Mouse (Mus musculus): ENCODE measurements around the gene Kctd2. TPM values are rescaled to one million over a fixed set of nuclear protein-coding genes. Genes with fewer than 3 reads are reported as not detected.

Gene Kctd2
- polyA plus RNA-seq, 1 experiment from 2014 or later: 22.7 TPM

- H3K4me3 ChIP-seq (ENCODE audit: low read length): no peak overlapping the region
- no peaks in the 10 kb centered on the region for H3K9me3 ChIP-seq (ENCODE audit: control insufficient read depth, low read length)
- no peak for ATAC-seq (ENCODE audit: low FRiP score, low TSS enrichment)
- no peak overlapping the region for H3K27ac ChIP-seq (ENCODE audit: low read depth, low read length)
- no peak overlapping the region for H3K9ac ChIP-seq (ENCODE audit: low read depth, low read length)
- 84% methylated on average over 7 of the region's 7 CpGs for WGBS
- H3K27me3 ChIP-seq (ENCODE audit: control insufficient read depth, insufficient read depth, low read length): no peaks in the 10 kb centered on the region
- H3K4me2 ChIP-seq (replicated peaks; ENCODE audit: low read depth, low read length): no peak overlapping the region
- no peaks in the 10 kb centered on the region for H3K4me1 ChIP-seq (ENCODE audit: control insufficient read depth, insufficient read depth, low read length)
- peaks cover 35% of the 10 kb centered on the region; the same call in 1 of the 2 replicates for H3K36me3 ChIP-seq (ENCODE audit: control insufficient read depth, insufficient read depth, low read length)
These were observed 28.6 kb upstream of the Kctd2 start for GRCm38 (mm10) chr11:115391358-115391757.

- H3K27ac ChIP-seq (ENCODE audit: low read depth, low read length): no peak overlapping the region
- WGBS: 62% methylated on average over 34 of the region's 34 CpGs
- H3K4me1 ChIP-seq (ENCODE audit: control insufficient read depth, insufficient read depth, low read length): no peaks in the 10 kb centered on the region
- H3K9me3 ChIP-seq (ENCODE audit: control insufficient read depth, low read length): no peaks in the 10 kb centered on the region
- H3K9ac ChIP-seq (ENCODE audit: low read depth, low read length): no peak overlapping the region
- no peaks in the 10 kb centered on the region for H3K27me3 ChIP-seq (ENCODE audit: control insufficient read depth, insufficient read depth, low read length)
- peak; percentile 39; the same call in 1 of the 2 replicates for ATAC-seq (ENCODE audit: low FRiP score, low TSS enrichment)
- H3K4me2 ChIP-seq (replicated peaks; ENCODE audit: low read depth, low read length): peak overlapping the region; percentile 4; the same call in 1 of the 2 replicates
- peaks cover 35% of the 10 kb centered on the region; the same call in 1 of the 2 replicates for H3K36me3 ChIP-seq (ENCODE audit: control insufficient read depth, insufficient read depth, low read length)
- H3K4me3 ChIP-seq (ENCODE audit: low read length): 0 out of 2 replicates have a peak overlapping the region, but pooled peaks have one; percentile 1
These were observed 26.1 kb upstream of the Kctd2 start for GRCm38 (mm10) chr11:115393721-115394325.

DNA sequence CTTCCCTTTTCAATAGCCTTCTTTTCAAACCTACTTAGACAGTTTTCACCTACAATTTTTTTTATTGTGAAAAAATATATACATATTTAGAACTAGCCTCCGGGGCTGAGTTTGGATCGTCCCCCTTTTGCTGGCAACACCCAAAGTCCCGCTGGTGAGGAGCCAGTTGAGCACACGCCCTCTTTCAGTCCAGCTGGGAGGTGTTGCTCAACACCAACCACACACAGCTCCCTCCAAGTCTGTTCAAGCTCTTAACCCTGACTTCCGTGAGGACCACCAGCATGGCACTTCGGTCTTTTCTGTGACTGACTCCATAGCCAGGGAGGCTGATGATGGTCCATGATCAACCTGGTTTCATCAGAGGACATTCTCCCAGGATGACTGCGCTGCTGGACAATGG is 21.8 kb upstream of the Kctd2 start:
- no peak overlapping the region for H3K4me2 ChIP-seq (replicated peaks; ENCODE audit: low read depth, low read length)
- 79% methylated on average over 7 of the region's 7 CpGs for whole genome bisulfite sequencing
- peaks cover 17% of the 10 kb centered on the region; the same call in 1 of the 2 replicates for H3K36me3 ChIP-seq (ENCODE audit: control insufficient read depth, insufficient read depth, low read length)
- no peaks in the 10 kb centered on the region for H3K27me3 ChIP-seq (ENCODE audit: control insufficient read depth, insufficient read depth, low read length)
- no peak overlapping the region for H3K9ac ChIP-seq (ENCODE audit: low read depth, low read length)
- no peaks in the 10 kb centered on the region for H3K4me1 ChIP-seq (ENCODE audit: control insufficient read depth, insufficient read depth, low read length)
- no peak overlapping the region for H3K4me3 ChIP-seq (ENCODE audit: low read length)
- no peak overlapping the region for H3K27ac ChIP-seq (ENCODE audit: low read depth, low read length)
- ATAC-seq (ENCODE audit: low FRiP score, low TSS enrichment): no peak
- H3K9me3 ChIP-seq (ENCODE audit: control insufficient read depth, low read length): no peaks in the 10 kb centered on the region

GRCm38 (mm10) chr11:115400126-115400525 is 19.8 kb upstream of the Kctd2 start:
- WGBS: 80% methylated on average over 3 of the region's 3 CpGs
- Histone ChIP-seq H3K4me3 (ENCODE audit: low read length) (no peak overlapping the region), H3K27ac (ENCODE audit: low read depth, low read length) (no peak overlapping the region), H3K27me3 (ENCODE audit: control insufficient read depth, insufficient read depth, low read length) (no peaks in the 10 kb centered on the region), H3K36me3 (ENCODE audit: control insufficient read depth, insufficient read depth, low read length) (peaks cover 3% of the 10 kb centered on the region; the same call in 1 of the 2 replicates), H3K4me1 (ENCODE audit: control insufficient read depth, insufficient read depth, low read length) (peaks cover 8% of the 10 kb centered on the region; the same call in 1 of the 2 replicates), H3K9me3 (ENCODE audit: control insufficient read depth, low read length) (no peaks in the 10 kb centered on the region), H3K4me2 (replicated peaks; ENCODE audit: low read depth, low read length) (no peak overlapping the region), H3K9ac (ENCODE audit: low read depth, low read length) (no peak overlapping the region)
- ATAC-seq (ENCODE audit: low FRiP score, low TSS enrichment): no peak

DNA sequence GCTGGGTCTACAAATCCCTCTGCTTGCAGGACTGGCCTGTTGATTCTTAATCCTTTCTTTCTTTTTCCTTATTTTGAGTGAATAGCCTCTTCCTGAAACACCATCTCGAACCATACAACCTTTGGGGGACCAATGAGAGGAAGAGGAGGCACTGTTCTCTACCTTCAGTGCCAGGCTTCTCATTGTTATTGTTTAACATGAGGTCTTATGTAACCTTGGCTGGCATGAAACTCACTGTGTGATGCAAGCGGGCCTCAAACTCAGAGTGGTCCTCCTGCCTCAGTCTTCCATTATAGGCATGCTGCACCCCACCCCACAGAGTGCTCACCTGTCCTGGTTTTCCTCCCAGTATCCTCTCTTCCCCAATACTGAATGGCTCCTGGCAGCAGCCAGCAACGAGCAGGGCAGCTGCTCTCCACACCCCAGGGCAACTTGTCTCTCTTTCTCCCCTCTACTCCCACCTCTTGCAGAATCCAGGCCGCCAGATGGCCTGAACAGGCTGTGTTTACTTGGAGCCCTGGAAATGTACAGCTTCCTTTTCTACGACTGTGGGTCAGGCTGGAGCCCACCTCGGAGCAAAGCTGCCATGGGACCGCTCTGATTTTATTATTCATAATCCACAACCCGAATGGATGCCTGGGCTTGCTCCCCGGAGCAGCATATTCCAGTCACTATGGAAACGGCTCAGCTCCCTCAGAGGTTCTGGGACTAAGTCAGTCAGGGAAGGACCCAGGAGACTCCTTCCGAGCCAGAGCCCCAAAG is 19.1 kb upstream of the Kctd2 start:
- H3K36me3 ChIP-seq (ENCODE audit: control insufficient read depth, insufficient read depth, low read length): no peaks in the 10 kb centered on the region; the same call in 1 of the 2 replicates
- no peak overlapping the region for H3K9ac ChIP-seq (ENCODE audit: low read depth, low read length)
- H3K9me3 ChIP-seq (ENCODE audit: control insufficient read depth, low read length): no peaks in the 10 kb centered on the region
- no peak overlapping the region for H3K27ac ChIP-seq (ENCODE audit: low read depth, low read length)
- no peak overlapping the region for H3K4me3 ChIP-seq (ENCODE audit: low read length)
- H3K4me1 ChIP-seq (ENCODE audit: control insufficient read depth, insufficient read depth, low read length): peaks cover 8% of the 10 kb centered on the region; the same call in 1 of the 2 replicates
- H3K4me2 ChIP-seq (replicated peaks; ENCODE audit: low read depth, low read length): no peak overlapping the region
- H3K27me3 ChIP-seq (ENCODE audit: control insufficient read depth, insufficient read depth, low read length): no peaks in the 10 kb centered on the region
- WGBS: 52% methylated on average over 11 of the region's 11 CpGs
- ATAC-seq (ENCODE audit: low FRiP score, low TSS enrichment): no peak

DNA sequence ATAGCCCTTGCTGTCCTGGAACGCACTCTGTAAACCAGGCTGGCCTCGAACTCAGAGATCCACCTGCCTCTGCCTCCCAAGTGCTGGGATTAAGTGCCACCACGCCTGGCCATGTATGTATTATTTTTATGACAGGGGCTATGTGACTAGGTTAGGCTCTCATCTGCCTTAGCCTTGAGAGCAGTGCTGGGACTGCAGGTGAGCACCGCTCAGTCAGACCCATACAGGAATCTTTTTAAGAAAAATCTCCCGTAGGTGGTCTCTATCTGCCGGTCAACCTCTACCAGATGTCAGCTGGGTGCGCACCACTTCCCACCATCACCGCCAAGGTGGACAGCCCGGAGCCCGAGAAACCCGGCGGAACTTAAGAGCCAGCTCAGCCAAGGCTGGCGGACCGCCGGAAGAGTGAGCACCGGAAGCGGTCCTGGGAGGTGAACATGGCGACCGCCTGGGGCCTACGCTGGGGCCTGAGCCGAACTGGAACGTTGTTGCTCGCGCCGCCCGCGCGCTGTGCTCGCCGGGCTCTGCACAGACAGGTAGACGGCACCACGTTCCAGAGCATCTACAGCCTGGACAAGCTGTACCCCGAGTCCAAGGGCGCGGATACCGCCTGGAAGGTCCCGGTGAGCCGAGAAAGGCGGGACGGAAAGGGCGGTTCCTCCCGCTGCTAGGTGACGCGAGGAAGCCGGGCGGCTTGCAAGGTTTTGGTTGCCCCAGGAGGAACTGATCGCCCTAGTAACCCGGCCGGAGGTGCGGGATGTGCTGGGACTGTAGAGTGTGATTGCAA is 16.4 kb upstream of the Kctd2 start, which contains the start of gene Mrpl58:
TSS of gene Mrpl58 (plus strand) at position 415 of the 787 bp plus-strand sequence.
- peak within 1 kb of the TSS; percentile 81; the same call in 1 of the 2 replicates for H3K27ac ChIP-seq (ENCODE audit: low read depth, low read length)
- peak; percentile 94 for ATAC-seq (ENCODE audit: low FRiP score, low TSS enrichment)

GRCm38 (mm10) chr11:115405723-115406122 is 14.2 kb upstream of the Kctd2 start:
- Histone ChIP-seq H3K4me2 (replicated peaks; ENCODE audit: low read depth, low read length) (no peak overlapping the region), H3K4me3 (ENCODE audit: low read length) (no peak overlapping the region), H3K27me3 (ENCODE audit: control insufficient read depth, insufficient read depth, low read length) (no peaks in the 10 kb centered on the region), H3K9me3 (ENCODE audit: control insufficient read depth, low read length) (no peaks in the 10 kb centered on the region), H3K27ac (ENCODE audit: low read depth, low read length) (no peak overlapping the region), H3K9ac (ENCODE audit: low read depth, low read length) (no peak overlapping the region), H3K36me3 (ENCODE audit: control insufficient read depth, insufficient read depth, low read length) (peaks cover 38% of the 10 kb centered on the region), H3K4me1 (ENCODE audit: control insufficient read depth, insufficient read depth, low read length) (peaks cover 8% of the 10 kb centered on the region; the same call in 1 of the 2 replicates)
- ATAC-seq (ENCODE audit: low FRiP score, low TSS enrichment): no peak
- WGBS: 96% methylated on average over 6 of the region's 6 CpGs

More for the DNA sequence above, 16.4 kb upstream of the Kctd2 start, which contains the start of gene Mrpl58:
- Histone ChIP-seq H3K27me3 (ENCODE audit: control insufficient read depth, insufficient read depth, low read length) (no peaks in the 10 kb centered on the region), H3K4me3 (ENCODE audit: low read length) (peak within 1 kb of the TSS; percentile 94), H3K9ac (ENCODE audit: low read depth, low read length) (peak within 1 kb of the TSS; percentile 94), H3K4me1 (ENCODE audit: control insufficient read depth, insufficient read depth, low read length) (peaks cover 8% of the 10 kb centered on the region; the same call in 1 of the 2 replicates), H3K9me3 (ENCODE audit: control insufficient read depth, low read length) (no peaks in the 10 kb centered on the region), H3K36me3 (ENCODE audit: control insufficient read depth, insufficient read depth, low read length) (peaks cover 20% of the 10 kb centered on the region), H3K4me2 (replicated peaks; ENCODE audit: low read depth, low read length) (peak within 1 kb of the TSS; percentile 81)
- WGBS: 3% methylated on average over 50 of the region's 50 CpGs

DNA sequence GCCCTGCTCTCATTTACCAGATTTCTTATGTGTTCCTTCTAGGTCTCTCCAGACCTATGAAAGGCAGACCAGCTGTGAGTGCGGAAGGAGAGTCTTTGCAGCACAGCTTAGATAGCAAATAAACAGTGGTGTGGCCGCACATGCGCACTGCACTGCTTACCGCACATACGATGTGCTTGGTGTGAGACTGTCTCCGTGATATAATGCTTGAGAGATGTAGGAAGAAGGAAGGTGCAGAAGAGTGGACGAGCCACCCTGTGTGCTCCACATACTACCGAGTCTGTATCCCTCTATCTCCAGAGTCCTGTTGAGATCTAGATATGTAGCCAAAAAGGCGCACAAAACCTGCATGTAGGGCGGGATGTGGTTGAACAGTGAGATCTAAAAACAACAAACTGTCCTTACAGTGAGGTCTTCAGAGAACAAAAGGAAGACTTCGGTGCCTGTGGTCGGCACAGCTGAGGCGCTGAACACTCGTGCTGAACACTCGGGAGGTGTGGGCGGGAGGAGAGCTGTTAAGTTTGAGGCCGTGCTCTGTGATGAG is 13.0 kb upstream of the Kctd2 start:
- no peak overlapping the region for H3K9ac ChIP-seq (ENCODE audit: low read depth, low read length)
- peaks cover 44% of the 10 kb centered on the region for H3K36me3 ChIP-seq (ENCODE audit: control insufficient read depth, insufficient read depth, low read length)
- H3K9me3 ChIP-seq (ENCODE audit: control insufficient read depth, low read length): no peaks in the 10 kb centered on the region
- H3K4me2 ChIP-seq (replicated peaks; ENCODE audit: low read depth, low read length): no peak overlapping the region
- ATAC-seq (ENCODE audit: low FRiP score, low TSS enrichment): no peak
- no peak overlapping the region for H3K27ac ChIP-seq (ENCODE audit: low read depth, low read length)
- no peaks in the 10 kb centered on the region for H3K27me3 ChIP-seq (ENCODE audit: control insufficient read depth, insufficient read depth, low read length)
- no peak overlapping the region for H3K4me3 ChIP-seq (ENCODE audit: low read length)
- H3K4me1 ChIP-seq (ENCODE audit: control insufficient read depth, insufficient read depth, low read length): peaks cover 14% of the 10 kb centered on the region; the same call in 1 of the 2 replicates
- WGBS: 93% methylated on average over 17 of the region's 17 CpGs

Data from kidney, embryonic 14.5 days (tissue).